Comparison of ENCODE assay signal across 9 mouse cellular contexts in the genomic region with DNA sequence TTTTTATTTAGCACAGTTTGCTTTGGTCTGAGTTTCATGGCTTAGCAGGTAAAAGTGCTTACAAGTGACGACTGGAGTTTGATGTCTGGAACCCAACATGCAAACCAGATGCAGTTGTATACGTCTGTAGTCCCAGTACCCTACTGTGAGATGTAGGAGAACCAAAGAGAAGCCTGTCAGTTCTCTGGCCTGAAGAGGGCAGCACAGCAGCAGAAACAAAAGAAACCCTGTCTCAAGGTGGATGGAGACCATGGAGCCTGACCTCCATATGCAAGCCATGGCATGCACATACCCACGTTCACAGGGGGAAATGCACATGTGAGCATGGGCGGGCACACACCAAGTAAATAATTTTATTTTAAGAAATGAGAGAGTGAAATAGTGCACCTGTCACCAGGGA. TPM values are rescaled to one million over a fixed set of nuclear protein-coding genes. Genes with fewer than 3 reads are reported as not detected.
DNase-seq lines count a peak whose midpoint lies in the region; ATAC-seq and TF ChIP-seq lines count a peak whose summit lies in the region.
"Had no signal": no experiment of that assay in that cellular context is flagged by ENCODE, and none has a peak within 500 bp of the region (broad histone marks: within the 10 kb centered on the region; RNA-seq: fewer than 3 reads in every experiment).

No protein-coding gene starts in this region.

- no peaks in the 10 kb centered on the region for H3K9me3 ChIP-seq in CH12.LX (replicated peaks; ENCODE audit: low read length)
- no peaks in the 10 kb centered on the region for H3K9me3 ChIP-seq in stomach, postnatal 0 days (ENCODE audit: control insufficient read depth, low read length)
- H3K9me3 ChIP-seq: liver, embryonic 15.5 days had no signal

- peak; percentile 80 to 87 for DNase-seq in heart, adult 18-20 months
- DNase-seq in heart, postnatal 25 days (ENCODE audit: low spot score) = no peak
- peak; percentile 63 for DNase-seq in CH12.LX (ENCODE audit: extremely low read depth)
- DNase-seq in cerebellum, adult 18-20 months = peak; percentile 27 to 45
- DNase-seq in gastrocnemius, postnatal 14 days = peak; percentile 37
- DNase-seq in kidney, postnatal 36 days = peak; percentile 68 to 85
- DNase-seq in lung, postnatal 10 days = peak; percentile 81
- peak; percentile 65 for DNase-seq in stomach, postnatal 0 days (ENCODE audit: low spot score)

- no peak overlapping the region for H3K4me2 ChIP-seq in CH12.LX (ENCODE audit: insufficient read depth, low read depth, poor library complexity, severe bottlenecking)
- no peak overlapping the region for H3K4me2 ChIP-seq in stomach, postnatal 0 days (replicated peaks; ENCODE audit: low read depth)
- H3K4me2 ChIP-seq: liver, embryonic 15.5 days had no signal

- ATAC-seq in stomach, postnatal 0 days (ENCODE audit: low FRiP score, low TSS enrichment) = peak; percentile 72

- no peak for TF ChIP-seq EP300 in CH12.LX (IDR thresholded peaks at IDR 0.05; ENCODE audit: low read length)
- TF ChIP-seq EP300 in stomach, postnatal 0 days (optimal IDR thresholded peaks at IDR 0.05) = no peak

- peaks cover 3 to 16% of the 10 kb centered on the region in 2 experiments; a peak in 3 of 4 replicates for H3K4me1 ChIP-seq in CH12.LX (ENCODE audit: control insufficient read depth in 1 of 2, insufficient read depth in 2 of 2)
- H3K4me1 ChIP-seq in stomach, postnatal 0 days (replicated peaks; ENCODE audit: control insufficient read depth, insufficient read depth) = no peaks in the 10 kb centered on the region
- H3K4me1 ChIP-seq: liver, embryonic 15.5 days had no signal

- H3K27ac ChIP-seq in CH12.LX (ENCODE audit: insufficient read depth, low read depth) = no peak overlapping the region
- H3K27ac ChIP-seq in stomach, postnatal 0 days (replicated peaks) = no peak overlapping the region
- H3K27ac ChIP-seq: liver, embryonic 15.5 days had no signal

- H3K27me3 ChIP-seq in CH12.LX (replicated peaks) = no peaks in the 10 kb centered on the region
- no peaks in the 10 kb centered on the region for H3K27me3 ChIP-seq in stomach, postnatal 0 days (ENCODE audit: control insufficient read depth, insufficient read depth, low read length)
- H3K27me3 ChIP-seq: liver, embryonic 15.5 days had no signal

- TF ChIP-seq RAD21 in CH12.LX (IDR thresholded peaks at IDR 0.05; ENCODE audit: low read depth, low read length) = peak; percentile 83

- no peaks in the 10 kb centered on the region for H3K79me2 ChIP-seq in CH12.LX (replicated peaks; ENCODE audit: control insufficient read depth, extremely low read depth, insufficient read depth, poor library complexity, severe bottlenecking)

- dilution Hi-C loops in CH12.LX (cut with MboI; ENCODE audit: extremely low pct_ligation_motif_present, extremely low pct_unique_long_range_greater_than_20kb, low sequenced_read_pairs) = no loop called here

- 24% methylated on average over 4 of the region's 4 CpGs for WGBS in stomach, postnatal 0 days

- H3K4me3 ChIP-seq in CH12.LX (replicated peaks in 1 of 3; ENCODE audit: low read depth in 2 of 3, low read length in 2 of 3, poor library complexity in 1 of 3) = no peak overlapping the region
- no peak overlapping the region for H3K4me3 ChIP-seq in stomach, postnatal 0 days (ENCODE audit: low read depth, low read length)
- H3K4me3 ChIP-seq: liver, embryonic 15.5 days had no signal

- no peak for TF ChIP-seq POLR2A in CH12.LX (IDR thresholded peaks at IDR 0.05; ENCODE audit: low read depth, low read length)

- TF ChIP-seq CTCF in CH12.LX (conservative IDR thresholded peaks at IDR 0.05 in 1 of 2, IDR thresholded peaks at IDR 0.05 in 1 of 2; ENCODE audit: low read depth in 2 of 2, low read length in 2 of 2) = peak; percentile 58 to 78
- TF ChIP-seq CTCF in stomach, postnatal 0 days (IDR thresholded peaks at IDR 0.05; ENCODE audit: low read depth) = peak; percentile 90

- H3K9ac ChIP-seq in CH12.LX (ENCODE audit: insufficient read depth, low read depth) = no peak overlapping the region
- H3K9ac ChIP-seq in stomach, postnatal 0 days (ENCODE audit: low read length) = no peak overlapping the region
- H3K9ac ChIP-seq: liver, embryonic 15.5 days had no signal

- intact Hi-C loops in heart, postnatal 25 days (cut with DNase I) = loop anchor here (1.0 to 5.0 kb wide), 5 partner anchors 55 to 249 kb away; a partner anchor contains a TSS
- intact Hi-C loops in gastrocnemius, postnatal 14 days (cut with DNase I; ENCODE audit: low total_unique reads) = loop anchor here (10.0 kb wide), 3 partner anchors 113 to 247 kb away; no protein-coding TSS in a partner anchor

- no peaks in the 10 kb centered on the region for H3K36me3 ChIP-seq in CH12.LX (replicated peaks in 1 of 2; ENCODE audit: control insufficient read depth in 1 of 2, insufficient read depth in 1 of 2, low read length in 1 of 2)
- no peaks in the 10 kb centered on the region for H3K36me3 ChIP-seq in stomach, postnatal 0 days (ENCODE audit: control insufficient read depth, insufficient read depth, low read length)
- H3K36me3 ChIP-seq: liver, embryonic 15.5 days had no signal

- in situ Hi-C loops in CH12.LX (cut with MboI; ENCODE audit: low pct_ligation_motif_present, low pct_unique_long_range_greater_than_20kb, low sequenced_read_pairs) = loop anchor here (10.0 to 25.0 kb wide), 4 partner anchors 97 to 330 kb away; a partner anchor contains a TSS

TF ChIP-seq in CH12.LX, 34 proteins besides CTCF, POLR2A, EP300 and RAD21:
- no peak for TF ChIP-seq JUND (conservative IDR thresholded peaks at IDR 0.05; ENCODE audit: low read depth, low read length)
- TF ChIP-seq SMC3 (IDR thresholded peaks at IDR 0.05; ENCODE audit: low read depth, low read length) = peak; percentile 65
- no peak for TF ChIP-seq ZNF384 (IDR thresholded peaks at IDR 0.05; ENCODE audit: low read depth, low read length)
- no peak for TF ChIP-seq MAZ (IDR thresholded peaks at IDR 0.05; ENCODE audit: low read depth, low read length)

RNA-seq across cellular contexts. Expression of a gene that starts 54.9 kb away (rescaled TPM):
- 10 to 100 TPM; 17.0 to 19.2 TPM for total RNA-seq in heart, adult 18-20 months (2021)
- 10 to 100 TPM; 17.1 to 19.6 TPM for total RNA-seq in heart, postnatal 25 days (2021)
- total RNA-seq in CH12.LX (2012; rRNA removed) = 0.08 and 0.30 TPM in 2 replicates
- total RNA-seq in CH12.LX (2014; rRNA removed) = 0.41 and 0.46 TPM in 2 replicates
- 0.29 and 0.40 TPM in 2 replicates for polyA plus RNA-seq in CH12.LX (2012; ENCODE audit: insufficient read length, low read depth)
- 1 to 10 TPM; 6.3 to 8.2 TPM for total RNA-seq in gastrocnemius, postnatal 14 days (2021)
- polyA plus RNA-seq in stomach, postnatal 0 days (2015; fragmentation: Nextera tagmentation; extraction: Ambion mirVana) = 4.5 and 4.9 TPM in 2 replicates

Comparison
In these comparisons a context has a peak if more than half of its experiments do, and no peak if none do; other contexts are left out.
1. RNA of a gene that starts 54.9 kb away (total RNA-seq): 17.1 to 19.6 TPM in heart, postnatal 25 days, 17.0 to 19.2 TPM in heart, adult 18-20 months and 6.3 to 8.2 TPM in gastrocnemius, postnatal 14 days; 0.08 to 0.46 TPM in CH12.LX; every median in the first group is over 4 times any median in the second.